Mouse (Mus musculus) erythroid progenitor cell, adult 5-6 weeks (primary cell): ENCODE results near the gene Cnr2. TPM values are rescaled to one million over a fixed set of nuclear protein-coding genes. Genes with fewer than 3 reads are reported as not detected.
A peak's percentile ranks its signal among the peaks of the same experiment; 100 is the strongest.

Experiments
- ATAC-seq: replicated peaks from 2 replicates; pipeline ENCODE4 v1.8.0; 2016; ENCODE audit warnings: moderate number of reproducible peaks, mild to moderate bottlenecking, moderate TSS enrichment, inconsistent platforms; ENCODE audit not compliant: poor library complexity, low FRiP score, severe bottlenecking
- total RNA-seq, 2 experiments: library from RNA; stranded (forward) in 1 of 2; stranded (reverse) in 1 of 2; fragments of 150-400 nt in 1 of 2; fragments of 186-747, 209-891 nt in 1 of 2; gene quantifications; 2 replicates each; pipeline versions ENCODE4 v1.2.3 to v1.2.4; 2015 to 2017; ENCODE audit warnings: low replicate concordance in 2 of 2

Gene Cnr2
- total RNA-seq, 2 experiments from 2014 or later: 3.4 to 5.0 TPM

DNA sequence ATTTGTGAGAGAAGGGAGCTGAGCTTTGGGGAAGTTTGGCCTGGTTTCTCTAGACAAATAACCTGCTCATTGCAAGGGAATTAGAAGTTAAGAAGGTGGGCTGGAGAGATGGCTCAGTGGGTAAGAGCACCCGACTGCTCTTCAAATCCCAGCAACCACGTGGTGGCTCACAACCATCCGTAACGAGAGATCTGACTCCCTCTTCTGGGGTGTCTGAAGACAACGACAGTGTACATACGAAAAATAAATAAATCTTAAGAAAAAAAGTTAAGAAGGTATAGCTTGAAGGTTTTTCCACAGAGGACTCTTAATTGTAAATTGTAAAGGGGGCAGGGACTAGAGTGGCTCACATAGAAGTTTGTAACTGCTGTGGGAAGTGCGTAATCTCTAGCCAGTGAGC is 19.6 kb upstream of the Cnr2 start:
- ATAC-seq: no peak

- ATAC-seq: peak; percentile 16
Measured at GRCm38 (mm10) chr4:135875991-135876582, 19.1 kb upstream of the Cnr2 start.

DNA sequence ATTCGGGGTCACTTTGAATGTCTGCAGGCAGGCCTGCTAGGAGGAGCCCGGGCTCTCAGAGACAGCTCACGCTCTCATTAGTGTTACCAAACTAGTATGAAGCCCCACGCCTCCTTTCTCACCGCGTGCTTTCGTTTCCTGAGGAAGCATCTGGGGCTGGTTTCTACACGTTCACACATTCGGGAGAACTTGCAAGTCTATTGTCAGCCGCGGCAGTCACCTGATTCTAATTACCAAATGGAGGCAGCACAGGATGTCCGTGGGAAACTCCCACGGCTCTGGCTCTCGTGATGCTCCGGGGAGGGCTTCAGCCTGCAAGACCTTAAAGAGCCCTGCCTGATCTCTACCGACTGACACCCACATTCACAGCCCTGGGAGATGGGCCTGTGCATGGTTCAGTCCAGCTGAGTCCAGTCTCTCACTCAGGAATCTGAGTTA is 18.6 kb upstream of the Cnr2 start:
- ATAC-seq: peak; percentile 8; the same call in 1 of the 2 replicates

GRCm38 (mm10) chr4:135877742-135878141 is 17.5 kb upstream of the Cnr2 start:
- ATAC-seq: no peak

- ATAC-seq: no peak
Measured at GRCm38 (mm10) chr4:135879021-135879420, 16.2 kb upstream of the Cnr2 start.

- no peak for ATAC-seq
Measured at GRCm38 (mm10) chr4:135880018-135880417, 15.2 kb upstream of the Cnr2 start.

- ATAC-seq: no peak
Measured at GRCm38 (mm10) chr4:135880576-135880975, 14.6 kb upstream of the Cnr2 start.

DNA sequence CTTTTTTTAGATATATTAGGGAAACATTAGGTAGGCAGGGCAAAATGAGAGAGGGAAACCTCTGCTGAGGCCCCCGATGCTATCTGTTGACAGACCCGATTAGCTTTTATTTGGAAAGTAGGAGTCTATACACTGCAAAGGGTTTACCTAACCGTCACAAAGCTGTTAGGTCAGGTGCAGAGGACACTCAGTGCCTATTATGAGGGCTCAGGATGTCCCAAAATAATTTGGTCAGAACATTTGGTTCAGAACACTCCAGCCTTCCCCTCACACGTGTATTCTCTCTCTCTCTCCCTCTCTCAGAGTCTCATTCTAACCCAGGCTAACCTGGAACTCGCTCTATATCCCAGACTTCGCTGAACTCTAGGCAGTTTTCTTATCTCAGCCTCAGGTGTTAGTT is 13.2 kb upstream of the Cnr2 start:
- no peak for ATAC-seq

- ATAC-seq: no peak
Measured at GRCm38 (mm10) chr4:135883401-135883851, 11.8 kb upstream of the Cnr2 start.

DNA sequence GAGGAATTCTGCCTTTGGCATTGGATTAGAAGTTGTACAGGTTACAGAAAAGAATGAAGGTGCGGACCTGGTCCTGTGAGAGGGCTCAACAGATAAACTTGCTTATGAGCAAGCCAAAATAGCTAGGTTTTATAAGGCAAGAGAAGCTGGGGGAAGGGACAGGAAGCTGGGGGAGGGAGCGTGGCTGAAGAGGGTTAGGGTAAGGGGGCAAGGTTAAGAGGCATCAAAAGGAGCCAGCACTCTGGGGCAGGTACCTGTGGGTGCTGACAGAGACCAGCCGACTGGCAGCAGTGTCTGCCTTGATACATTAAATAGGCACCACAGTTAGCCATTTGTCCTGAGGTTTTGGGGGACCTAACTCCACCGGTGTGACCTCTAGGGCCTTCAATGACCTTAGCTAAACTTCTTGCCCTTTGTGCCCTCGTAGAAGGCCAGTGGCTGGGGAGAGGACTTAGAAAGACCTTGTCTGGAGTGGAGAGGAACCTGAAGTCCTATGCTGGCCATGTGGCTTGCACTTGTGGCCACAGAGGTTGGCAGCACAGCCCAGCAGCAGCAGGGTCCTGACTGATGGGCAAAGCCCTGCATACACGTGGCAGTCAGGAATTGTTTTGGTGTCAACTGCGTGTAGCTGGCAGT is 11.2 kb upstream of the Cnr2 start:
- ATAC-seq: no peak

- no peak for ATAC-seq
Measured at GRCm38 (mm10) chr4:135884531-135884930, 10.7 kb upstream of the Cnr2 start.

- no peak for ATAC-seq
Measured at GRCm38 (mm10) chr4:135885676-135886075, 9.5 kb upstream of the Cnr2 start.

- no peak for ATAC-seq
Measured at GRCm38 (mm10) chr4:135886184-135886583, 9.0 kb upstream of the Cnr2 start.

DNA sequence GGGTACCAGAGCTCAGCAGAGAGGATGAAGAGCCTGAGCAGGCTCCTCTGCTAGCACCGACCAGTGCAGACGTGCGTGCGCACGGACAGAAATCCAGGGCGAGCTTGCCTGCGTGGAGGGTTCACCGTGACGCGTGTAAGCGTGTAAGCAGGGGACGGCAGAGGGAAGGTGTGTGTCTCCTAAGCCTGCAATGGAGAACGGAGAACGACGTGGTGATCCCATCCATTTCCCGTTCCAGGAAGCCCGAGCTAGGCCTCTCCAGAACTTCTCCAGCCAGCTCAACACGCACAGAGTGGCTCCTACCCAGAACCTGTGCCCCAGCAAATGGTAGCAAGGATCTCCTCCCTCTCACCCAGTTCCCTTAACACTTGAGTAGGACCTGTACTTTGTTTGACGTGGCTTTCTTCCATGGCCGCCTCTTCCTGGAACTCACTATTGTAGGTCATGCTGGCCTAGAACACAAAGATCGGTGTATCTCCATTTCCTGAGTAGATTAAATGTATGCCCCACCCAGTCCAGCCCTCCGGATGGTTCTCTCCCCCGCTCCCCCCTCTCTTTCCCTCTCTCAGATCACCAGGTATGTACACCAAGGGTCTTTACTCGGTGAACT is 6.6 kb upstream of the Cnr2 start:
- no peak for ATAC-seq

- no peak for ATAC-seq
Measured at GRCm38 (mm10) chr4:135889146-135889883, 5.9 kb upstream of the Cnr2 start.

DNA sequence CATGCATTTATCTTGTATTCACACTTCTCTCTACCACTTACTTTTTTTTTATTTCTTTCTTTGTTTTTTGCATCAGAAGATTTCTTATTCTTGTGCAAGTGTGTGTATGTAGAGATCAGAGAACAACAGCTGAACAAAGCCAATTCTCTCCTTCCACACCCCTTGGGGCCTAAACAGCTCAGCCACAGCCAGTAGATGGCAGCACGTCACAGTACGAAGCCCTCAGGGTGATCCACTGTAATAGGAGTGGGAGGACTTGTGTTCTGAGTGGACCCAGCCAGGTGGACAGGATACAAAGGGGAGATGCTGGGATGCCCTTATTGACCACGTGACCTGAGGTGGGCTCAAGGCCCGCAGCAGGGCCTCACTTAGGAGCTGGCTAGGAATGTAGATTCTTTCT is 5.3 kb upstream of the Cnr2 start:
- peak; percentile 86 for ATAC-seq

DNA sequence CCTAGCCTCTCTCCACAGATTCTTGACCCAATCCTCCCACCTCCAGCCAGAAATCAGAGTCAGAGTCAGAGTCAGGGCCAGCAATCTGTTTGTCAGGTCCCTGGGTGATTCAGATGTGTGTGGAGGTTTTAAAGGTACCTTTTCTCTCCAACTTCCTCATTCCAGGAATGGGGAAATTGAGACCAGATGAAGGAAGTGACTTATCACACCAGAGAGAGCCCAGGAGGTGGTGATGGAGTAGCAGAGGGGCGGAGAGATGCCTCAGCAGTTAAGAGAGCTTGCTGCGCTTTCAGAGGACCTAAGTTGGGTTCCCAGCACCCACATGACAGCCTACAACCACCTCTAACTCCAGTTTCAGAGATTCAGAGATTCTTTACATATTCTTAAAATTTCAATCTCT is 3.7 kb upstream of the Cnr2 start:
- ATAC-seq: no peak

- no peak for ATAC-seq
Measured at GRCm38 (mm10) chr4:135892884-135893283, 2.3 kb upstream of the Cnr2 start.

DNA sequence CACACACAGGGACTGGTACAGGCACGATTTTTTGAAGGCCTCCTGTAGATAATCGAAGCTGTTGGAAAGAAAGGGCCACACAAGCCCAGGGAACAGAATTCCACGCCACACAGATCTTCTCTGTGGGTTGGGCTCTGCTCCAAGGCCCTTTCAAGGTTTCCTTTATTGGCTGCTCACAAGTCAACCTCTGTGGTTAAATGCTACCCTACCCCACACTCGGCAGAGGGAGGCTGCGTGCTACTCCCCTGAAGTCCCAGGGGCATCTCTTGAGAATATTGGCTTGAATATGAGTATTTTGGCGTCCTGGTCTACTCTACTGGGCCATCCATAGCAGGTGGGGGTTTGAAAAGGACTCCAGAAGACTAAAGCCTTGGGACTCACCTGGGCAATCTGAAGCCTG is 963 bp downstream of the Cnr2 start:
- no peak for ATAC-seq

DNA sequence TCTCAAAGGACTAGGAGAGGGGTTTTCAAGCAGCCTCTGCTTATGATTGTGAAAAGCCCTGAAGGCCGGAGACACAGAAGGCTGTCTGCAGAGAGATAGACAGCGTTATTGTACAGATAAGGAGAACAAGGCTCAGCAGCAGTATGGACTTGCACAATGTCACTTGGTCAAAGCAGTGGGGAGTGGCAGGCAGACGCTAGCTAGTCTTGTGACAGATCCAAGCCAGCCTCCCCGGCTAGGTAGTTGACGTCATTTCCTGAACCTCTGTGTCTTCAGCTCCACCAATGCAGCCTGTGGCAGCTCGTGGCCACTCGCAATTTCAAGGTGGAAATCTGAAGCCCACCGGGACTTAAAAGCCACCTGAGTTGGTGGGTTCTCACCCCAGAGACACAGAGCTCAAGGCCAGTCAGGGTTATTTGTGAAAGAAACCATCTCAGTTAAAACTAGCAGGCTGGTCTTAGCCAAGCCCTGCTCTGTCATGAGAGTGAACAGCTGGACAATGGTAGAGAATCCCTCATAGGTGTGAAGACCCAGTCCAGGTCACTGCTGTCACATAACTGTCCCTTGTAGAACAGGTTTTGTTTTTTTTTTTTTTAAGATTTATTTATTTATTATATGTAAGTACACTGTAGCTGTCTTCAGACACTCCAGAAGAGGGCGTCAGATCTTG is 3.3 kb downstream of the Cnr2 start:
- peak; percentile 93 for ATAC-seq
